Comparison of ENCODE assay signal across 27 mouse cellular contexts in the genomic region with DNA sequence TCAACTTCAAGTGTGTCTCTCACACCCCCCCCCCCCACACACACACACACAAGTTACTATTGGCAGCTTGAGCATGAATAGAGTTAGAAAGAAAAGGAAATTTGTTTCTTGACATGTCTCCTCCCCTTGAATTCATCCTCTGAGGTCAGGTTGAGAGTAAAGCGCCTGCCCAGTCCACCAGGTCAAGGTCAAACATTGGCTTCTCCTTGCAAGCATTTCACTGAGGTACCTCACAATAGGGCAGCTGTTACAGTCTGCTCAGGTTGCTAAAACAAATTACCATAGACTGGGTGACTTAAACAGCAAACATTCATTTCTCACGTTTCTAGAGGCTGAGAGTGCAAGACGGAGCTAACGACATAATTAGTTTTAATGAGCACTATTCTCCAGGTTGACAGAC.
"Had no signal": no experiment of that assay in that cellular context is flagged by ENCODE, and none has a peak within 500 bp of the region (broad histone marks: within the 10 kb centered on the region; RNA-seq: fewer than 3 reads in every experiment).

No protein-coding gene starts in this region.

- DNase-seq: gastrocnemius, adult 2 months; gastrocnemius, postnatal 10 days; gastrocnemius, postnatal 25 days; heart, adult 18-20 months; heart, postnatal 10 days; heart, postnatal 4 days; kidney, adult 18-20 months; kidney, adult 8-10 months; kidney, postnatal 10 days; kidney, postnatal 25 days; kidney, postnatal 4 days; liver had no signal

- H3K27me3 ChIP-seq: heart, embryonic 12.5 days; hindbrain, embryonic 12.5 days; intestine, embryonic 15.5 days; limb, embryonic 12.5 days had no signal

- H3K4me2 ChIP-seq: heart, embryonic 12.5 days; hindbrain, embryonic 12.5 days; hindbrain, embryonic 14.5 days; intestine, embryonic 15.5 days; limb, embryonic 12.5 days; liver, embryonic 11.5 days had no signal

- H3K4me1 ChIP-seq: heart, embryonic 10.5 days; heart, embryonic 12.5 days; hindbrain, embryonic 10.5 days; hindbrain, embryonic 12.5 days; intestine, embryonic 15.5 days; limb, embryonic 10.5 days; limb, embryonic 12.5 days had no signal

- H3K9ac ChIP-seq: heart, embryonic 12.5 days; hindbrain, embryonic 12.5 days; hindbrain, embryonic 14.5 days; intestine, embryonic 15.5 days; limb, embryonic 12.5 days; liver, embryonic 14.5 days had no signal

- ATAC-seq: hindbrain, embryonic 16.5 days; inflammation-experienced regulatory T-cells, adult 6 months; intestine, embryonic 15.5 days; intestine, postnatal 0 days had no signal

- H3K36me3 ChIP-seq: heart, embryonic 10.5 days; heart, embryonic 12.5 days; hindbrain, embryonic 10.5 days; hindbrain, embryonic 12.5 days; intestine, embryonic 15.5 days; limb, embryonic 10.5 days; limb, embryonic 12.5 days had no signal

- H3K4me3 ChIP-seq: gastrocnemius, adult 2 months; heart, embryonic 10.5 days; heart, embryonic 12.5 days; hindbrain, embryonic 10.5 days; hindbrain, embryonic 12.5 days; intestine, embryonic 15.5 days; layer of hippocampus, adult 2 months; left cerebral cortex, adult 2 months; limb, embryonic 10.5 days; limb, embryonic 12.5 days had no signal

- H3K9me3 ChIP-seq: heart, embryonic 10.5 days; heart, embryonic 12.5 days; hindbrain, embryonic 10.5 days; hindbrain, embryonic 12.5 days; intestine, embryonic 15.5 days; limb, embryonic 10.5 days; limb, embryonic 12.5 days had no signal

- H3K27ac ChIP-seq: gastrocnemius, adult 2 months; heart, embryonic 10.5 days; hindbrain, embryonic 10.5 days; hindbrain, embryonic 12.5 days; hindbrain, embryonic 14.5 days; intestine, embryonic 15.5 days; layer of hippocampus, adult 2 months; left cerebral cortex, adult 2 months; limb, embryonic 10.5 days; limb, embryonic 12.5 days; liver, embryonic 14.5 days had no signal
